Mouse (Mus musculus): ENCODE data around the gene Slc40a1. TPM values are rescaled to one million over a fixed set of nuclear protein-coding genes. Genes with fewer than 3 reads are reported as not detected.

The Slc40a1 gene
- 27.5 and 30.0 TPM in 2 replicates for polyA plus RNA-seq (2015; fragmentation: Nextera tagmentation; extraction: Ambion mirVana)

DNA sequence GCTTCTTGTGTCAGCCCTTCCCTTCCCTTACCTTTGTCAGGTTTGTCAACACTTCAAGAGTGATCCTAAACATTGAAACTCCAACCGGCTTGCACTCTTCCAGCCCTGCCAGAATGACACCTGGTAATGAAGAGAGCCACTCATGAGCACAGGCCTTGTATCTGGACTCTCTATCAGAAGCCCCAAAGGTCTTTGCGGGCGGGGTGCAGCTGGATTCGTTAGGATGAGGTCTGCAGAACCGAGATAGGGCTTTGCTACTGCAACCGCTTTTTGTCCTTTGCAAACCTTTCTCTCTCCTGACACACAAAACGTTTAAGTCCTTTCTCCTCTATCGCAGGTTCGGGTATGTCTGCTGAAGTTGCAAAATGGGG is at the start of gene Slc40a1:
Gene Slc40a1 (minus strand): TSS at position 131 of the 371 bp plus-strand sequence.
- Histone ChIP-seq H3K4me3 (replicated peaks) (peak within 1 kb of the TSS; percentile 75), H3K4me2 (replicated peaks) (peak within 1 kb of the TSS; percentile 90), H3K9ac (replicated peaks) (peak within 1 kb of the TSS; percentile 70), H3K27ac (no peak within 1 kb of the TSS), H3K27me3 (peaks cover 17% of the 10 kb centered on the region), H3K4me1 (replicated peaks) (0 out of 2 replicates have a peak, but pooled peaks cover 8% of the 10 kb centered on the region), H3K36me3 (no peaks in the 10 kb centered on the region), H3K9me3 (no peaks in the 10 kb centered on the region)
- 25% methylated on average over 9 of the region's 9 CpGs for WGBS
- peak; percentile 7; the same call in 1 of the 2 replicates for ATAC-seq

- Histone ChIP-seq H3K36me3 (no peaks in the 10 kb centered on the region), H3K9me3 (no peaks in the 10 kb centered on the region), H3K27me3 (no peaks in the 10 kb centered on the region), H3K27ac (no peak overlapping the region), H3K4me1 (replicated peaks) (no peaks in the 10 kb centered on the region), H3K4me3 (replicated peaks) (no peak overlapping the region), H3K4me2 (replicated peaks) (no peak overlapping the region), H3K9ac (replicated peaks) (no peak overlapping the region)
- 90% methylated on average over 4 of the region's 4 CpGs for WGBS
- no peak for ATAC-seq
These were observed 45.0 kb upstream of the Slc40a1 start for GRCm38 (mm10) chr1:45971314-45971713.

DNA sequence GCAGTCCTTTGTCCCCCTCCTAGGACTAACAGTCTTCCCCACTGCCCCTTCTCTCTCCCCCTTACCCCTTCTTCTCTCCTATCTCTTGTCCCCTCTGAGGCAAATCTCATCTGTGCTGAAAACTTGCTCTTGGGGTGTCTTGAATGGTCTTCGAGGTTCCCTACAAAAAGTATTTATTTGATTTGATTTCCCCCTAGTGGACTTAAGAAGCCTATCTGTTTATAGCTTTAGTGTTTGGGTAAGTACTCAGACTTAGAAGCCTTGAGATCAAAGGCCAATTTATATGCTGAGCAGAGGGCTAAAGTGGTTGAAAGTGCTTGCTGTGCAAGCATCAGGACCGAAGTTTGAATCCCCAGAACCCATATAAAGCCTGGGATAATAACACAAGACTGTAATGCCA is 22.7 kb upstream of the Slc40a1 start:
- ATAC-seq, result no peak
- Histone ChIP-seq H3K27ac (no peak overlapping the region), H3K4me2 (replicated peaks) (no peak overlapping the region), H3K27me3 (no peaks in the 10 kb centered on the region), H3K9ac (replicated peaks) (no peak overlapping the region), H3K9me3 (no peaks in the 10 kb centered on the region), H3K36me3 (no peaks in the 10 kb centered on the region), H3K4me3 (replicated peaks) (no peak overlapping the region), H3K4me1 (replicated peaks) (no peaks in the 10 kb centered on the region)
- 64% methylated on average over 2 of the region's 2 CpGs for WGBS

DNA sequence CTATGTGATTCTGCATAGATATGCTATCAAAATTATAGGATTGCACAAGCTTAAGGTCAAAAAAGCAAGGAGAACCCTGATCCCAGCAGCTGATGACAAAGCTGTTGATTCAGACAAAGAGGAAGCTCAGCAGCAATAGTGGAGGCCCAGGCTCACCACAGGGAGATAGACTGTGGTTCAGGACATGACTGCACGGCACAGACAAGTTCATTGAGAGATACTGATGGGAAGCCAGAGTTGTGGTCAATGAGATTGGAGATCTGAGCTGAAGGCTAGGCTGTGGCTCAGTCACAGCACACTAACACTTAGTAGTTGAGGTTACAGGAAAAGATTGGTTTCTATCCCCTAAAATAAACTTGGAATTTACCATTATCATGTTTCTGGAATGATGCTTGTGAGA is 21.5 kb upstream of the Slc40a1 start:
- H3K9ac ChIP-seq (replicated peaks), result no peak overlapping the region
- no peak for ATAC-seq

DNA sequence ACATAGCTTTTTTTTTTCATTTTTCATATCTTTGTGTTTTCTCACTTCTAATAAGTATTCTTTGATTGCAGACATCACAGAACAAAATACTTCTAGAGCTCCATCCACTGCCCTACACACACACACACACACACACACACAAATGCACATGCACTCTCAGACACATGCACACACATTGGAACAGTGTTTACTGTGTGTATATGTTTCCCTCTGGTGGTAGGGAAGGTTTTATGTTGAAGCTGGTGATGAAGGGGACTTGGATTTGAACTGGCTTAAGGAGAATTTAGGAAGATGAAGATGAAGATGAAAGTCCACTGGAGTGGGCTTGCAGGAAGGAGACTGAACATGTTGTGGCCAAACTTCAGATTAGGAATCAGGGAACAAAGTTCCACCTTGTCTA is 4.8 kb upstream of the Slc40a1 start:
- Histone ChIP-seq H3K4me1 (replicated peaks) (0 out of 2 replicates have a peak, but pooled peaks cover 3% of the 10 kb centered on the region), H3K27ac (no peak overlapping the region), H3K27me3 (peaks cover 11% of the 10 kb centered on the region), H3K9me3 (no peaks in the 10 kb centered on the region), H3K4me2 (replicated peaks) (no peak overlapping the region), H3K4me3 (replicated peaks) (no peak overlapping the region), H3K9ac (replicated peaks) (no peak overlapping the region), H3K36me3 (no peaks in the 10 kb centered on the region)
- ATAC-seq, result no peak

More for the DNA sequence above, 21.5 kb upstream of the Slc40a1 start:
- WGBS, result 73% methylated on average over 1 of the region's 1 CpGs
- H3K4me2 ChIP-seq (replicated peaks), result no peak overlapping the region
- H3K27me3 ChIP-seq, result no peaks in the 10 kb centered on the region
- no peaks in the 10 kb centered on the region for H3K36me3 ChIP-seq
- H3K9me3 ChIP-seq, result no peaks in the 10 kb centered on the region
- H3K27ac ChIP-seq, result no peak overlapping the region
- H3K4me3 ChIP-seq (replicated peaks), result no peak overlapping the region
- H3K4me1 ChIP-seq (replicated peaks), result no peaks in the 10 kb centered on the region

DNA sequence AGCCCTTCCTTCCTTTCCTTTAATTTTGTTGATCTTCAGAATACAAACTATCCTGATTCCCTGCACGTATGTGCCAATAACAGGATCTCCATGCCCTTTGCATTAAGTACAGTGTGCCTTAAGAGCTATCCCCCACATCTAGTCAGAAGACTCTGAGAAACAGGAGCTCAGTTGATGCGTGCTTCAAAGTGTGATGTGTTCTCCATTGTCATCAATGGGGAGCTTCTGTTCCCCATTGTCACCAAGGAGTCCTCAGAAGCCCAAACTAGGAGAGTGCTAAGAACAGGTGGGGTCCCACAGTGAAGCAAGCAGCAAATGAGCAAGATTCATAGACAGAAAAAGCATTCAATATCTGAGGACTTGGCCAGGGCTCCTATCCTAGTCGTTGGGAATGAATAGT is 588 bp upstream of the Slc40a1 start:
- no peaks in the 10 kb centered on the region for H3K36me3 ChIP-seq
- H3K27me3 ChIP-seq, result peaks cover 17% of the 10 kb centered on the region
- H3K27ac ChIP-seq, result no peak overlapping the region
- 0 out of 2 replicates have a peak, but pooled peaks cover 8% of the 10 kb centered on the region for H3K4me1 ChIP-seq (replicated peaks)
- H3K4me3 ChIP-seq (replicated peaks), result no peak overlapping the region
- H3K9ac ChIP-seq (replicated peaks), result no peak overlapping the region
- H3K9me3 ChIP-seq, result no peaks in the 10 kb centered on the region
- ATAC-seq, result no peak
- 48% methylated on average over 3 of the region's 3 CpGs for WGBS
- H3K4me2 ChIP-seq (replicated peaks), result no peak overlapping the region

- ATAC-seq, result peak; percentile 98
- Histone ChIP-seq H3K9me3 (no peaks in the 10 kb centered on the region), H3K27ac (no peak overlapping the region), H3K36me3 (no peaks in the 10 kb centered on the region), H3K4me3 (replicated peaks) (peak overlapping the region; percentile 75), H3K27me3 (peaks cover 17% of the 10 kb centered on the region), H3K9ac (replicated peaks) (peak overlapping the region; percentile 70), H3K4me1 (replicated peaks) (0 out of 2 replicates have a peak, but pooled peaks cover 8% of the 10 kb centered on the region), H3K4me2 (replicated peaks) (peak overlapping the region; percentile 90)
- WGBS, result under 1% methylated on average over 53 of the region's 53 CpGs
These were observed 577 bp downstream of the Slc40a1 start for GRCm38 (mm10) chr1:45925500-45926392.

GRCm38 (mm10) chr1:45925131-45925499 is 1.2 kb downstream of the Slc40a1 start:
- H3K9ac ChIP-seq (replicated peaks), result peak overlapping the region; percentile 70
- 0 out of 2 replicates have a peak, but pooled peaks cover 8% of the 10 kb centered on the region for H3K4me1 ChIP-seq (replicated peaks)
- 13% methylated on average over 7 of the region's 7 CpGs for WGBS
- H3K4me3 ChIP-seq (replicated peaks), result peak overlapping the region; percentile 75
- H3K27ac ChIP-seq, result no peak overlapping the region
- H3K4me2 ChIP-seq (replicated peaks), result peak overlapping the region; percentile 90
- peak; percentile 66; the same call in 1 of the 2 replicates for ATAC-seq
- no peaks in the 10 kb centered on the region for H3K36me3 ChIP-seq
- H3K27me3 ChIP-seq, result peaks cover 17% of the 10 kb centered on the region
- no peaks in the 10 kb centered on the region for H3K9me3 ChIP-seq

DNA sequence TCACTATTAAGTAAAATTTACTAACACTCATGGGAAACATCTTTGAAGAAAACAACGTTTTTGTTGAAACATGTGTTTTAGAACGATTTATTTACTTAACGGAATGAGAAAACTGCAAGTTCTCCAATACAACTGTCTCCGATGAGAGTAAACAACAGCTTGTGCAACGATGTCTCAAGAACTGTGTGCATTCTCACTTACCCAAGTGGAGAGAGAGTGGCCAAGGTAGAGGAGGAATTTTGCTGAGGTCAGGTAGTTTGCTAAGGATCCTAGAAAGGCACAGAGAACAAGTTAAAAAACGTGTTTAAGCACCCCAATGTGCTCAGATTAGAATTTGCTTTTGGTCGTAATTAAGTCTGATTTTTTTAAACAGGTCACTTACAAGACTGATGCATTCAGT is 1.8 kb downstream of the Slc40a1 start:
- Histone ChIP-seq H3K27me3 (peaks cover 17% of the 10 kb centered on the region), H3K4me3 (replicated peaks) (peak overlapping the region; percentile 75; the same call in 1 of the 2 replicates), H3K4me2 (replicated peaks) (0 out of 2 replicates have a peak overlapping the region, but pooled peaks have one; percentile 90), H3K36me3 (no peaks in the 10 kb centered on the region), H3K4me1 (replicated peaks) (0 out of 2 replicates have a peak, but pooled peaks cover 8% of the 10 kb centered on the region), H3K9ac (replicated peaks) (no peak overlapping the region), H3K9me3 (no peaks in the 10 kb centered on the region), H3K27ac (no peak overlapping the region)
- 78% methylated on average over 7 of the region's 7 CpGs for WGBS
- no peak for ATAC-seq

GRCm38 (mm10) chr1:45923306-45923705 is 3.0 kb downstream of the Slc40a1 start:
- Histone ChIP-seq H3K4me1 (replicated peaks) (0 out of 2 replicates have a peak, but pooled peaks cover 8% of the 10 kb centered on the region), H3K9ac (replicated peaks) (no peak overlapping the region), H3K27ac (no peak overlapping the region), H3K27me3 (peaks cover 17% of the 10 kb centered on the region), H3K4me3 (replicated peaks) (no peak overlapping the region), H3K9me3 (no peaks in the 10 kb centered on the region), H3K36me3 (no peaks in the 10 kb centered on the region), H3K4me2 (replicated peaks) (no peak overlapping the region)
- no peak for ATAC-seq
- 82% methylated on average over 4 of the region's 4 CpGs for WGBS

- Histone ChIP-seq H3K27ac (no peak overlapping the region), H3K4me3 (replicated peaks) (no peak overlapping the region), H3K36me3 (no peaks in the 10 kb centered on the region), H3K4me2 (replicated peaks) (no peak overlapping the region), H3K4me1 (replicated peaks) (0 out of 2 replicates have a peak, but pooled peaks cover 3% of the 10 kb centered on the region), H3K9ac (replicated peaks) (no peak overlapping the region), H3K27me3 (peaks cover 3% of the 10 kb centered on the region; the same call in 1 of the 2 replicates), H3K9me3 (no peaks in the 10 kb centered on the region)
- ATAC-seq, result no peak
- 90% methylated on average over 3 of the region's 3 CpGs for WGBS
These were observed 5.6 kb downstream of the Slc40a1 start for GRCm38 (mm10) chr1:45920703-45921102.

- WGBS, result 100% methylated on average over 1 of the region's 1 CpGs
- H3K4me1 ChIP-seq (replicated peaks), result no peaks in the 10 kb centered on the region
These were observed 6.6 kb downstream of the Slc40a1 start for GRCm38 (mm10) chr1:45919752-45920151.

More at GRCm38 (mm10) chr1:45919752-45920151, 6.6 kb downstream of the Slc40a1 start:
- Histone ChIP-seq H3K4me2 (replicated peaks) (no peak overlapping the region), H3K9ac (replicated peaks) (no peak overlapping the region), H3K36me3 (no peaks in the 10 kb centered on the region), H3K27ac (no peak overlapping the region), H3K4me3 (replicated peaks) (no peak overlapping the region), H3K27me3 (peaks cover 3% of the 10 kb centered on the region; the same call in 1 of the 2 replicates), H3K9me3 (no peaks in the 10 kb centered on the region)
- ATAC-seq, result no peak
